Mouse (Mus musculus) stomach, embryonic 14.5 days (tissue): Measurements from ENCODE around the gene Pak4. TPM values are rescaled to one million over a fixed set of nuclear protein-coding genes. Genes with fewer than 3 reads are reported as not detected.

ENCODE experiments used
- ATAC-seq: fragments of 200-750 bp; cut with Nextera tagmentation; 2 replicates; pipeline ENCODE4 v1.8.0; 2017; ENCODE audit warnings: low read depth, moderate TSS enrichment; ENCODE audit not compliant: insufficient number of reproducible peaks, insufficient read depth, low FRiP score
- H3K27ac ChIP-seq: fragments of 300-500 bp; sonication (generic); 2 replicates; pipeline ENCODE4 v1.5.1; 2014; ENCODE audit warnings: mild to moderate bottlenecking, low read length, moderate library complexity, mixed read lengths
- H3K27me3 ChIP-seq: fragments of 300-500 bp; sonication (generic); 2 replicates; pipeline ENCODE4 v1.6.1; 2014; ENCODE audit warnings: low read length, control low read depth, mixed read lengths; ENCODE audit not compliant: control insufficient read depth, insufficient read depth
- H3K36me3 ChIP-seq: fragments of 300-500 bp; sonication (generic); 2 replicates; pipeline ENCODE4 v1.6.1; 2014; ENCODE audit warnings: mild to moderate bottlenecking, control low read depth, low read length, moderate library complexity, mixed read lengths; ENCODE audit not compliant: control insufficient read depth, insufficient read depth
- H3K4me1 ChIP-seq: fragments of 300-500 bp; sonication (generic); 2 replicates; pipeline ENCODE4 v1.6.1; 2014; ENCODE audit warnings: low read length, control low read depth, mixed read lengths; ENCODE audit not compliant: control insufficient read depth, insufficient read depth
- H3K4me2 ChIP-seq: fragments of 300-500 bp; sonication (generic); replicated peaks from 2 replicates; pipeline ENCODE4 v1.6.1; 2014; ENCODE audit warnings: low read depth, low read length, control low read depth
- H3K4me3 ChIP-seq: fragments of 300-500 bp; sonication (generic); 2 replicates; pipeline ENCODE4 v1.5.1; 2014; ENCODE audit warnings: low read depth, low read length, control low read depth
- H3K9ac ChIP-seq: fragments of 300-500 bp; sonication (generic); replicated peaks from 2 replicates; pipeline ENCODE4 v1.6.1; 2014; ENCODE audit warnings: low read depth, mild to moderate bottlenecking, control low read depth, low read length, moderate library complexity, mixed read lengths
- H3K9me3 ChIP-seq: fragments of 300-500 bp; sonication (generic); 2 replicates; pipeline ENCODE4 v1.6.1; 2016; ENCODE audit warnings: low read depth, low read length, control low read depth; ENCODE audit not compliant: control insufficient read depth
- WGBS: fragments of 180-500 bp; shearing (Covaris S2); extraction: QIAGEN DNeasy Blood & Tissue Kit; methylation state at CpG from one replicate; pipeline ENCODE4 v1.1.7; 2014; 5-methylcytosine and 5-hydroxymethylcytosine counted together
- polyA plus RNA-seq: library from polyadenylated mRNA; unstranded; fragments of >200 nt; fragmentation: Nextera tagmentation; extraction: Ambion mirVana; gene quantifications from 2 replicates; pipeline ENCODE4 v1.2.1, GENCODE M21; 2014

Gene Pak4
- polyA plus RNA-seq, 1 experiment from 2014 or later: 41.1 TPM

GRCm38 (mm10) chr7:28596436-28597276 lies 1.3 kb downstream of the Pak4 start:
- H3K4me2 ChIP-seq: peak overlapping the region; percentile 76
- peak overlapping the region; percentile 91 for H3K27ac ChIP-seq
- peak overlapping the region; percentile 41; the same call in 1 of the 2 replicates for H3K9ac ChIP-seq
- H3K4me1 ChIP-seq: peaks cover 47% of the 10 kb centered on the region
- WGBS: 24% methylated on average over 20 of the region's 20 CpGs
- H3K4me3 ChIP-seq: peak overlapping the region; percentile 48
- no peaks in the 10 kb centered on the region; the same call in 1 of the 2 replicates for H3K36me3 ChIP-seq
- H3K27me3 ChIP-seq: no peaks in the 10 kb centered on the region
- no peaks in the 10 kb centered on the region for H3K9me3 ChIP-seq
- peak; percentile 79 for ATAC-seq

GRCm38 (mm10) chr7:28595751-28596435 lies 2.1 kb downstream of the Pak4 start:
- H3K4me2 ChIP-seq: peak overlapping the region; percentile 76
- WGBS: 78% methylated on average over 8 of the region's 8 CpGs
- H3K27me3 ChIP-seq: no peaks in the 10 kb centered on the region
- no peak for ATAC-seq
- H3K9me3 ChIP-seq: no peaks in the 10 kb centered on the region
- no peak overlapping the region for H3K4me3 ChIP-seq
- H3K27ac ChIP-seq: peak overlapping the region; percentile 91; the same call in 1 of the 2 replicates
- H3K4me1 ChIP-seq: peaks cover 55% of the 10 kb centered on the region
- no peaks in the 10 kb centered on the region; the same call in 1 of the 2 replicates for H3K36me3 ChIP-seq
- H3K9ac ChIP-seq: no peak overlapping the region

DNA sequence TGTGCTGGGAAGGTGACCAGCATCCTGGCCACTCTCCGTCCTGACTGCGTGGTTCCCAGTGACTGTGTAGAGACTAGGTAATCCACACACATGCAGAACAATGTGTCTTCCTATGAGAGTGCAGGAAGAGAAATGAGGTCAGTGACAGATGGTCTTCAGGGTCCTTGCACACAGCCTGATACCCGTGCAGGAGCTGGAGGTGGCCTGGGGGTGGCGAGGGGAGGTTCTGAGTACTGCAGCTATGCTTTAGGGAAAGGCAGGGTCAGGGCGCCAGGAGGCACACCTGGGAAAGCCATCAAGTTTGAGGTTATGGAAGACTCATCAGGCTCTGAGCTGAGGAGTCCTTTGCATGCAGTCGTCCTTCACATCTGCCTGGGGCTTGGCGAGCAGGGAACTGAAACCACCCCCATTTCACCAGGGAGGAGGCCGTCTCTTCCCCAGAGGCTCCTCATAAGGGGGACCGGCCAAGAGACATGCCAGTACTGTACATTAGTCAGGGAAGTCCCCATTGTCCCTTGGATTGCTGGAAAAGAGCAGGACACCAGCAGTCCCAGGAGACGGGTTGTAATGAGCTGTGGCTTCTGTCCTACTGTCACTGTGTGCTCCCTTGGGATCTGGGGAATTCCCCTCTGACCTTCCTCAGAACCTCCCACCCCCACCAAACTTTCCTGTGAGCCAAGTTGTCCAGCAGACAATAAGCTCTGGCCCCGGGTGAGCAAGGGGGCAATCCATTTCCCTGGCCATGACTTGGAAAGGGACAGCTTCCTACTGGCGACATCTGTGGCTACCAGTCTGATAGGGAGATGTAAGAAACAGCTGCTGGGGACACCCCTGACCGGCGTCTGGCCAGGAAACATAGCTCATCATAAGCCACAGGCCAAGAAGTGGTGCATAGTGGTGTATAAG lies 4.5 kb downstream of the Pak4 start:
- Histone ChIP-seq H3K9ac (no peak overlapping the region), H3K36me3 (no peaks in the 10 kb centered on the region; the same call in 1 of the 2 replicates), H3K4me3 (no peak overlapping the region), H3K4me1 (peaks cover 54% of the 10 kb centered on the region), H3K9me3 (no peaks in the 10 kb centered on the region), H3K4me2 (no peak overlapping the region), H3K27me3 (no peaks in the 10 kb centered on the region), H3K27ac (no peak overlapping the region)
- ATAC-seq: no peak
- 40% methylated on average over 14 of the region's 14 CpGs for WGBS

GRCm38 (mm10) chr7:28591862-28592261 lies 6.1 kb downstream of the Pak4 start:
- no peaks in the 10 kb centered on the region for H3K27me3 ChIP-seq
- H3K4me2 ChIP-seq: no peak overlapping the region
- H3K27ac ChIP-seq: no peak overlapping the region
- peaks cover 60% of the 10 kb centered on the region for H3K4me1 ChIP-seq
- H3K9ac ChIP-seq: no peak overlapping the region
- H3K36me3 ChIP-seq: no peaks in the 10 kb centered on the region; the same call in 1 of the 2 replicates
- 44% methylated on average over 1 of the region's 1 CpGs for WGBS
- no peak for ATAC-seq
- no peak overlapping the region for H3K4me3 ChIP-seq
- no peaks in the 10 kb centered on the region for H3K9me3 ChIP-seq

GRCm38 (mm10) chr7:28587644-28588043 lies 10.3 kb downstream of the Pak4 start:
- Histone ChIP-seq H3K9ac (no peak overlapping the region), H3K27me3 (no peaks in the 10 kb centered on the region), H3K9me3 (no peaks in the 10 kb centered on the region), H3K4me2 (no peak overlapping the region), H3K4me3 (no peak overlapping the region), H3K4me1 (peaks cover 50% of the 10 kb centered on the region), H3K36me3 (no peaks in the 10 kb centered on the region), H3K27ac (no peak overlapping the region)
- ATAC-seq: no peak

DNA sequence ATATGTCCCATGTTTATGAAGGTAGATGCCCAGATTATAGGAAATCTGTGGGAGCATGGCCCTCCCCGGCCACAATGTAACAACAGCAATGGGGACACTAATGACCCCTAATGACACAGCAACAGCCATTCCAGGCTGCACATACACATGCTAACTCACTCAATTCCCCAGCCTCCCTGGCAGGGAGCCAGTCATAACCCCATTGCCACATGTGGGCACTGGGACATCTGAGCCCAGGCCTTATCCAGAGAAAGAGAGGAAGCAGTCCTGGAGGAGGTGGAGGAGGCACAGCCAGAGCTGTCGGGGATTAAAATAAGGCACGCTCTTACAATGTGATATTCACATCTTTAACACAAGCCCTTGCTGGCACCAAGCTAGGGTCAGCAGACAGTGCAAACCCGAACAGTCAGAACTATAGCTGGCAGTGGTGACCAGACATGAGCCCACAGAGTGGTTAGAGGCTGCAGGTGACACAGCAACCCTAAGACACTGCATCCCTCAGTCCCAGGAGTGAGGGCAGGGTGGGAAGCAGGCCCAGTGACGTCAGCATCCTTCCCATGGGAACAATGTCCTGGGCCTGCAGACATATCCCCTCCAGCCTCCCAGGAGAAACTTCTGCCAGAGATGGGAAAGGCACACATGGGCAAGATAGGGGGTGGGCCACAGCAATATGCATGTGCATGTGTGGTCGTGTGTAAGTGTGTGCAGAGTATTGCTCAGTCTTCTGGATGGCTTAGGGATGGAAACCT lies 11.1 kb downstream of the Pak4 start:
- no peak overlapping the region for H3K4me3 ChIP-seq
- no peak for ATAC-seq
- H3K27ac ChIP-seq: no peak overlapping the region
- H3K27me3 ChIP-seq: no peaks in the 10 kb centered on the region
- peaks cover 47% of the 10 kb centered on the region for H3K4me1 ChIP-seq
- H3K9ac ChIP-seq: no peak overlapping the region
- no peak overlapping the region for H3K4me2 ChIP-seq
- 59% methylated on average over 6 of the region's 6 CpGs for WGBS
- no peaks in the 10 kb centered on the region for H3K9me3 ChIP-seq
- H3K36me3 ChIP-seq: no peaks in the 10 kb centered on the region

- Histone ChIP-seq H3K4me2 (no peak overlapping the region), H3K9ac (no peak overlapping the region), H3K27ac (peak overlapping the region; percentile 21; the same call in 1 of the 2 replicates), H3K9me3 (no peaks in the 10 kb centered on the region), H3K27me3 (no peaks in the 10 kb centered on the region), H3K4me3 (no peak overlapping the region), H3K4me1 (peaks cover 40% of the 10 kb centered on the region), H3K36me3 (no peaks in the 10 kb centered on the region)
- ATAC-seq: no peak
- 78% methylated on average over 6 of the region's 6 CpGs for WGBS
Measured at GRCm38 (mm10) chr7:28585001-28585400, 13.0 kb downstream of the Pak4 start.
